Mouse (Mus musculus): ENCODE results near the gene 1700019N19Rik. TPM values are rescaled to one million over a fixed set of nuclear protein-coding genes. Genes with fewer than 3 reads are reported as not detected.
A peak's percentile ranks its signal among the peaks of the same experiment; 100 is the strongest.

Gene 1700019N19Rik
- not detected in 2 replicates for polyA plus RNA-seq (2015; fragmentation: Nextera tagmentation; extraction: Ambion mirVana)

GRCm38 (mm10) chr19:58794284-58794683, at the start of gene 1700019N19Rik:
Gene 1700019N19Rik (minus strand): TSS chr19:58794461.
- 54% methylated on average over 10 of the region's 10 CpGs for WGBS
- no peak for ATAC-seq
- no peak within 1 kb of the TSS for H3K9ac ChIP-seq (ENCODE audit: low read depth, low read length)

GRCm38 (mm10) chr19:58843606-58844005, 49.3 kb upstream of the 1700019N19Rik start:
- H3K4me1 ChIP-seq (ENCODE audit: control insufficient read depth, insufficient read depth, low read length), result peaks cover 14% of the 10 kb centered on the region
- no peak overlapping the region for H3K4me2 ChIP-seq (ENCODE audit: low read length)
- 0 out of 2 replicates have a peak, but pooled peaks cover 3% of the 10 kb centered on the region for H3K36me3 ChIP-seq (ENCODE audit: control insufficient read depth, insufficient read depth, low read length)
- ATAC-seq, result no peak
- H3K9me3 ChIP-seq (replicated peaks; ENCODE audit: control insufficient read depth, low read length, poor library complexity, severe bottlenecking), result no peaks in the 10 kb centered on the region
- no peak overlapping the region for H3K27ac ChIP-seq (ENCODE audit: low read length)
- H3K4me3 ChIP-seq (ENCODE audit: low read depth, low read length), result no peak overlapping the region
- H3K9ac ChIP-seq (ENCODE audit: low read depth, low read length), result no peak overlapping the region
- H3K27me3 ChIP-seq (ENCODE audit: control insufficient read depth, insufficient read depth, low read depth, low read length), result no peaks in the 10 kb centered on the region
- WGBS, result 75% methylated on average over 3 of the region's 3 CpGs

More at GRCm38 (mm10) chr19:58794284-58794683, at the start of gene 1700019N19Rik:
- Histone ChIP-seq H3K4me3 (ENCODE audit: low read depth, low read length) (no peak within 1 kb of the TSS), H3K27ac (ENCODE audit: low read length) (peak within 1 kb of the TSS; percentile 58), H3K27me3 (ENCODE audit: control insufficient read depth, insufficient read depth, low read depth, low read length) (no peaks in the 10 kb centered on the region), H3K4me2 (ENCODE audit: low read length) (no peak within 1 kb of the TSS), H3K9me3 (replicated peaks; ENCODE audit: control insufficient read depth, low read length, poor library complexity, severe bottlenecking) (no peaks in the 10 kb centered on the region), H3K4me1 (ENCODE audit: control insufficient read depth, insufficient read depth, low read length) (peaks cover 3% of the 10 kb centered on the region), H3K36me3 (ENCODE audit: control insufficient read depth, insufficient read depth, low read length) (peaks cover 9% of the 10 kb centered on the region)

GRCm38 (mm10) chr19:58840721-58841271, 46.5 kb upstream of the 1700019N19Rik start:
- 0 out of 2 replicates have a peak, but pooled peaks have one; percentile 18 for ATAC-seq
- H3K27ac ChIP-seq (ENCODE audit: low read length), result peak overlapping the region; percentile 45

GRCm38 (mm10) chr19:58839806-58840205, 45.5 kb upstream of the 1700019N19Rik start:
- H3K4me3 ChIP-seq (ENCODE audit: low read depth, low read length), result no peak overlapping the region
- peak overlapping the region; percentile 45; the same call in 1 of the 2 replicates for H3K27ac ChIP-seq (ENCODE audit: low read length)
- H3K9ac ChIP-seq (ENCODE audit: low read depth, low read length), result no peak overlapping the region
- 85% methylated on average over 4 of the region's 4 CpGs for WGBS
- no peaks in the 10 kb centered on the region for H3K27me3 ChIP-seq (ENCODE audit: control insufficient read depth, insufficient read depth, low read depth, low read length)
- no peak overlapping the region for H3K4me2 ChIP-seq (ENCODE audit: low read length)
- no peaks in the 10 kb centered on the region for H3K9me3 ChIP-seq (replicated peaks; ENCODE audit: control insufficient read depth, low read length, poor library complexity, severe bottlenecking)
- no peaks in the 10 kb centered on the region for H3K36me3 ChIP-seq (ENCODE audit: control insufficient read depth, insufficient read depth, low read length)
- H3K4me1 ChIP-seq (ENCODE audit: control insufficient read depth, insufficient read depth, low read length), result peaks cover 14% of the 10 kb centered on the region
- no peak for ATAC-seq

More at GRCm38 (mm10) chr19:58840721-58841271, 46.5 kb upstream of the 1700019N19Rik start:
- no peaks in the 10 kb centered on the region for H3K36me3 ChIP-seq (ENCODE audit: control insufficient read depth, insufficient read depth, low read length)
- no peaks in the 10 kb centered on the region for H3K9me3 ChIP-seq (replicated peaks; ENCODE audit: control insufficient read depth, low read length, poor library complexity, severe bottlenecking)
- H3K27me3 ChIP-seq (ENCODE audit: control insufficient read depth, insufficient read depth, low read depth, low read length), result no peaks in the 10 kb centered on the region
- no peak overlapping the region for H3K9ac ChIP-seq (ENCODE audit: low read depth, low read length)
- H3K4me2 ChIP-seq (ENCODE audit: low read length), result no peak overlapping the region
- 63% methylated on average over 5 of the region's 5 CpGs for WGBS
- H3K4me3 ChIP-seq (ENCODE audit: low read depth, low read length), result no peak overlapping the region
- peaks cover 14% of the 10 kb centered on the region for H3K4me1 ChIP-seq (ENCODE audit: control insufficient read depth, insufficient read depth, low read length)

GRCm38 (mm10) chr19:58839345-58839744, 45.1 kb upstream of the 1700019N19Rik start:
- no peaks in the 10 kb centered on the region for H3K9me3 ChIP-seq (replicated peaks; ENCODE audit: control insufficient read depth, low read length, poor library complexity, severe bottlenecking)
- WGBS, result 51% methylated on average over 3 of the region's 3 CpGs
- no peak overlapping the region for H3K4me3 ChIP-seq (ENCODE audit: low read depth, low read length)
- peak; percentile 49; the same call in 1 of the 2 replicates for ATAC-seq
- H3K4me2 ChIP-seq (ENCODE audit: low read length), result no peak overlapping the region
- no peak overlapping the region for H3K27ac ChIP-seq (ENCODE audit: low read length)
- no peak overlapping the region for H3K9ac ChIP-seq (ENCODE audit: low read depth, low read length)
- H3K27me3 ChIP-seq (ENCODE audit: control insufficient read depth, insufficient read depth, low read depth, low read length), result no peaks in the 10 kb centered on the region
- H3K4me1 ChIP-seq (ENCODE audit: control insufficient read depth, insufficient read depth, low read length), result peaks cover 14% of the 10 kb centered on the region
- H3K36me3 ChIP-seq (ENCODE audit: control insufficient read depth, insufficient read depth, low read length), result no peaks in the 10 kb centered on the region

- H3K27me3 ChIP-seq (ENCODE audit: control insufficient read depth, insufficient read depth, low read depth, low read length), result no peaks in the 10 kb centered on the region
- no peak overlapping the region for H3K27ac ChIP-seq (ENCODE audit: low read length)
- H3K4me2 ChIP-seq (ENCODE audit: low read length), result no peak overlapping the region
- no peak overlapping the region for H3K4me3 ChIP-seq (ENCODE audit: low read depth, low read length)
- no peaks in the 10 kb centered on the region for H3K36me3 ChIP-seq (ENCODE audit: control insufficient read depth, insufficient read depth, low read length)
- H3K9me3 ChIP-seq (replicated peaks; ENCODE audit: control insufficient read depth, low read length, poor library complexity, severe bottlenecking), result no peaks in the 10 kb centered on the region
- H3K9ac ChIP-seq (ENCODE audit: low read depth, low read length), result no peak overlapping the region
- 68% methylated on average over 9 of the region's 9 CpGs for WGBS
- no peak for ATAC-seq
- peaks cover 19% of the 10 kb centered on the region for H3K4me1 ChIP-seq (ENCODE audit: control insufficient read depth, insufficient read depth, low read length)
Observed at GRCm38 (mm10) chr19:58838706-58839105, 44.4 kb upstream of the 1700019N19Rik start.

GRCm38 (mm10) chr19:58833639-58834180, 39.4 kb upstream of the 1700019N19Rik start:
- ATAC-seq, result no peak
- H3K4me1 ChIP-seq (ENCODE audit: control insufficient read depth, insufficient read depth, low read length), result peaks cover 22% of the 10 kb centered on the region
- 58% methylated on average over 13 of the region's 13 CpGs for WGBS

GRCm38 (mm10) chr19:58832988-58833387, 38.7 kb upstream of the 1700019N19Rik start:
- 73% methylated on average over 2 of the region's 2 CpGs for WGBS
- no peak for ATAC-seq
- Histone ChIP-seq H3K9ac (ENCODE audit: low read depth, low read length) (no peak overlapping the region), H3K27me3 (ENCODE audit: control insufficient read depth, insufficient read depth, low read depth, low read length) (no peaks in the 10 kb centered on the region), H3K9me3 (replicated peaks; ENCODE audit: control insufficient read depth, low read length, poor library complexity, severe bottlenecking) (no peaks in the 10 kb centered on the region), H3K4me1 (ENCODE audit: control insufficient read depth, insufficient read depth, low read length) (peaks cover 22% of the 10 kb centered on the region), H3K36me3 (ENCODE audit: control insufficient read depth, insufficient read depth, low read length) (no peaks in the 10 kb centered on the region), H3K4me2 (ENCODE audit: low read length) (no peak overlapping the region), H3K27ac (ENCODE audit: low read length) (no peak overlapping the region), H3K4me3 (ENCODE audit: low read depth, low read length) (no peak overlapping the region)

More at GRCm38 (mm10) chr19:58833639-58834180, 39.4 kb upstream of the 1700019N19Rik start:
- Histone ChIP-seq H3K9ac (ENCODE audit: low read depth, low read length) (no peak overlapping the region), H3K27ac (ENCODE audit: low read length) (0 out of 2 replicates have a peak overlapping the region, but pooled peaks have one; percentile 28), H3K4me2 (ENCODE audit: low read length) (no peak overlapping the region), H3K36me3 (ENCODE audit: control insufficient read depth, insufficient read depth, low read length) (no peaks in the 10 kb centered on the region), H3K4me3 (ENCODE audit: low read depth, low read length) (no peak overlapping the region), H3K9me3 (replicated peaks; ENCODE audit: control insufficient read depth, low read length, poor library complexity, severe bottlenecking) (no peaks in the 10 kb centered on the region), H3K27me3 (ENCODE audit: control insufficient read depth, insufficient read depth, low read depth, low read length) (no peaks in the 10 kb centered on the region)

GRCm38 (mm10) chr19:58831280-58831922, 37.1 kb upstream of the 1700019N19Rik start:
- H3K9ac ChIP-seq (ENCODE audit: low read depth, low read length), result no peak overlapping the region
- ATAC-seq, result 0 out of 2 replicates have a peak, but pooled peaks have one; percentile 26
- H3K27me3 ChIP-seq (ENCODE audit: control insufficient read depth, insufficient read depth, low read depth, low read length), result no peaks in the 10 kb centered on the region
- peak overlapping the region; percentile 29 for H3K27ac ChIP-seq (ENCODE audit: low read length)
- peaks cover 22% of the 10 kb centered on the region for H3K4me1 ChIP-seq (ENCODE audit: control insufficient read depth, insufficient read depth, low read length)
- no peaks in the 10 kb centered on the region for H3K36me3 ChIP-seq (ENCODE audit: control insufficient read depth, insufficient read depth, low read length)
- H3K9me3 ChIP-seq (replicated peaks; ENCODE audit: control insufficient read depth, low read length, poor library complexity, severe bottlenecking), result no peaks in the 10 kb centered on the region
- WGBS, result 58% methylated on average over 9 of the region's 9 CpGs
- H3K4me2 ChIP-seq (ENCODE audit: low read length), result no peak overlapping the region
- no peak overlapping the region for H3K4me3 ChIP-seq (ENCODE audit: low read depth, low read length)
